Mouse (Mus musculus) frontal cortex, adult 2 months (tissue): ENCODE measurements at regions not wholly inside any gene's neighbourhood (a gene's known extent, or its start where the extent isn't known, plus 50 kb on each side); places are given as distances from the start of the nearest gene placed in this dataset.

ENCODE experiments used
- DNase-seq, 2 experiments: peaks; one replicate each; pipeline ENCODE4 v3.0.0; 2022; ENCODE audit warnings: low spot score in 1 of 2; ENCODE audit errors: extremely low spot score in 1 of 2

DNA sequence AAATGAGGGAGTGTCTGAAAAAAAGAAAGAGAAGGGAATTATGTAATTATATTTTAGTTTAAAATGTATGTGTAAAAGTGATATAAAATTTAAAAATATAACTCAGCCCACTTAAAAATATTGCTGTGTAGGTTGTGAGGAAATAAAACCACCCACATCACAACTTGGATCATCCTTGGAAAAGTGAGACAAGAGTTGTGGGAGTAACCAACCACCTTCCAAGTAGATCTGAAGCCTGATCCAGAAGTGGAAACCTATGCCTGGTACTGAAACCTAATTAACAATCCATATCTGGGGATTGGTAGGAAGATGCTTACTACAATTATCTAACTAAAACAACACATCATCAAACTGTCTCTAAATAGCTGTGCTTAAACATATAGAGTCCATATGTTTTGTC is 743.1 kb downstream of the Stim2 start:
- peak; percentile 17 to 47 for DNase-seq

DNA sequence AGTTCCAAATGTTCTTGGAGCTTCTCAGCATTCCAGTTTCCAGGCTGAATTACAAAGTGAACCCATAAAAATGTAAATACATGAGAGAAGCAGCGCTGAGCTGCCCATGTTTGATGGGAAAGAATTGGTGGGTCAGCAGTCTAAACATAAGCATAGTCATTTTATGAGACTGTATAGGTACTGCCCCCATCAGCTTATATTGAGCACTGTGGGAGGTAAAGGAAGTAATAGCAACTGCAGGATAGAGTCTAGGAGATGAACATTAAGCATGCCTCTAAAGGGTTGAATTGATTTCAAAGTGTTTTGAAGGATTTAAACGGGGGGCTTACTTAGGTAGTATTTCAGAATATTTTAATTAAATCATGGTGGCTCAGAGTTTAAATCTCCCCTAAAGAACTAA is 748.7 kb downstream of the Stim2 start:
- DNase-seq = no peak

DNA sequence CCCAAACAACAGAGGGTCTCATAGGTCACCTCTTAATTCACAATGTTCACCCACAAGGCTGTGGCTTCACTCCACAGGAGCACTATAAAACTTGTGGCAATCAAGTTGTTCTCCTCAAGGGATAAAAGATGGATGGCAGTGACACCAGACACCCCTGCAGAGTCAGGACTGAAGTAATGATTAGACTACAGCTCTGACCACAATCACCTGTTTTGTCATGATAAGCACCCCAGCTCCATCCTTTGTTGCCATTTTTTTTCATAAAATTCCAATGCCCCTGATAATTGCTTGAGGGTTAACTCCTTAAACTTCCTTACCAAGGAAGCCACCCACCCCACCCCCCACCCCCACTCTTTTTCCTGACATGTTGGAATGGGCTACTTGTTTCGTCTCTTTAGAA is 755.1 kb downstream of the Stim2 start:
- DNase-seq = no peak

DNA sequence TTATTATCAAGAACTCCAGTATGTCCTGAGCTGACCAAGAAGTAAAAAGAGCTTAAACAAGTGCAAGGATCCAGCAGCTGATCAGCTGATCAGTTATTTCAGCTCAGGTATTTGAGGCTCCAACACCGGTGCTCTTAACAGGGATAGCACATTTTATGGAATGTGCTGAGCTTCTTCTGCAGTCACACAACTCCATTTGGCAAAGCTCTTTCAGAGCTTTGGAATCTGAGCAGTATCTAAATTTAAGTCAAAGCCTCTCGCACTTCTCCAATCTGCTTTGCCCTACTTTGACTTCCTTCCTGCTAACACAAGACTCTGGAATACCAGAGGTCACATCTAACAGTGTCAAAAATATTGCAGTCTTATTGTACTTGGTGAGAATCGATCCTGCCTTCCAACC is 761.4 kb downstream of the Stim2 start:
- peak in 1 of 2 experiments; percentile 19 for DNase-seq

DNA sequence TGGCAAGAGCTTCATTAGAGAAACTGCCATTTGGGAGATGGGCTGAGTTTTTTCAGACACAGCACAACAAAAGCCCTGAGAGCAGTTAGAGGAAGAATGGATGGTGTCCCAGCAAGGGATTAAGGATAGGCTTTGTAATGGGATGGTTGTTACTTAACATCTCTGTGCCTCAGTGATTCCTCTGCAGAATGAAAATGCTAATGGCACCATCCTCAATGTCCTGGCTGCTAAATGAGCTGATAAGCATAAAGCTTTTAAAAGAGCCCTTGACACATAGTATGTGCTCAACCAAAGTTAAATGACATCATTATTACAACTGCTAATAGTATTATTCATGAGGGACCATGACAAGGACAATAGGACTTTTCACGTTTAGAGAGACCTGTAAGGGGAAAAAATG is 764.7 kb downstream of the Stim2 start:
- no peak for DNase-seq

DNA sequence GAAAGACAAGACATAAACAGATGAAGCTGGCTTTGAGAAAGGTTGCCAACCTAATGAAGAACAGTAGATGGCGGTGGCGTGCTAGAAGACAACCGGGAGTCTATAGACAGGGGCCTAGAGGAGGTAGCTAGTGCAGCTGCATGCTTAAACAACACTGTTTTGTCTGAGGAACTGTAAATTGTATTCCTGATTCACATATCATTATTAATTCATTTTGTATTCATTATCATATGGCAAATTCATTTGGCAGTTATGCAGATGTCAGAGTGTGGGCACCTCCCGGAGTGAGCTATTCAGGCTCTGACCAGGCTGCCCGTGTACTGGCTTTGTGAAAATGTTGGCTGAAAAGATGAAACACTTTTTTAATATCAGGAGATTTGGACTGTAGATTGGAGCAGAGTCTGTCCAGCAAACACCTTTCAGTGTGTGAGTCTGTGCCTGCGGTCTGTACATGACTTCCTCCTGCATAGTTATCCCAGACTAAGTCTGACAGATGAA is 798.7 kb downstream of the Stim2 start:
- peak; percentile 50 to 91 for DNase-seq

DNA sequence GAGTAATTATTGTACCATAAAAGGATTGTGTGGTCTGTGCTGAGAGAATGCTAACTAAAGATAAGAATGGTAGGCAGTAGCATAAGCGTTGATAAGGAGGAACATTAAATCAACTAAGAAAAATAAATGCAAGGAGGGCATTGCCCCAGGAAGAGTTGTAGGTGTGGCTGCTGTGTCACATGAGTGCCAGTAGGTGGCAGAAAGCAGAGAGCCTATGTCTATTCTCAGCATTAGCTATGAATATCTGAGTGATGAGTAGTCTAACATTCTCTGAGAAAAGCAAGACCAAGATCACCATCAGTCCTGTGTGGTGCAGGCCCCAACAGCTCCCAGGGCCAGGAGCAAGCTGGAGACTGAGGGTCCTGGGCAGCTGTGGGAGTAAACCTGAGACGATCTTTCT is 828.8 kb downstream of the Stim2 start:
- no peak for DNase-seq
